Mouse (Mus musculus): Measurements from ENCODE around the gene Il1r2.

DNA sequence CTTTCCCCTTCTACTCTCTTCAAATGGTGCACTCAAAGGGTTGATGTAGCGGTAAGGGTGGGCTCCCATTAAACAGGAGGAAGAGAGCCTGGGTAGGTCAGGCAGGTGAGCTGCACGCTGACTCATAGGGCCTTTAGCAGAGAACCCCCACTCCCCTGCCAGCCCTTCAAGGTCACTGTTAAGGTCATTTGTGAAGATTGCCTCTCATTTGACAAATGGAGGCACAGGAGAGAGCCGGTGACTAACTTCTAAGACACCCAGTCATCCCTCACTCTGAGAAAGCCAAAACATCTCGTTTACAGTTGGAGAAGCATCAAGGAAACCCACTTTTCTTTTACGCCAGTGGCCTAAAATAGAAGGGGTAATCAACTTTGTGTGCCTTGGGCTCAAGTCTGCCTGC lies 16.5 kb upstream of the Il1r2 start:
- TF ChIP-seq POLR2A (IDR thresholded peaks at IDR 0.05; ENCODE audit: control insufficient read depth, low read depth, low read length) (no peak), CTCF (IDR thresholded peaks at IDR 0.05; ENCODE audit: control insufficient read depth, insufficient read depth, insufficient replicate concordance, low read depth, low read length) (no peak)

Data from testis, adult 2 months (tissue).